Mouse (Mus musculus) megakaryocyte, embryonic 14.5 days (primary cell): ENCODE measurements around the gene Elk3.

Experiments used
- FLI1 ChIP-seq: IDR thresholded peaks from 2 replicates; pipeline ENCODE4 v1.6.1; 2012; ENCODE audit warnings: low read length, inconsistent platforms, mixed read lengths
- GATA1 ChIP-seq: IDR thresholded peaks from 3 replicates; pipeline ENCODE4 v1.6.1; 2012; ENCODE audit warnings: mixed read lengths, low read length, inconsistent platforms, borderline replicate concordance

DNA sequence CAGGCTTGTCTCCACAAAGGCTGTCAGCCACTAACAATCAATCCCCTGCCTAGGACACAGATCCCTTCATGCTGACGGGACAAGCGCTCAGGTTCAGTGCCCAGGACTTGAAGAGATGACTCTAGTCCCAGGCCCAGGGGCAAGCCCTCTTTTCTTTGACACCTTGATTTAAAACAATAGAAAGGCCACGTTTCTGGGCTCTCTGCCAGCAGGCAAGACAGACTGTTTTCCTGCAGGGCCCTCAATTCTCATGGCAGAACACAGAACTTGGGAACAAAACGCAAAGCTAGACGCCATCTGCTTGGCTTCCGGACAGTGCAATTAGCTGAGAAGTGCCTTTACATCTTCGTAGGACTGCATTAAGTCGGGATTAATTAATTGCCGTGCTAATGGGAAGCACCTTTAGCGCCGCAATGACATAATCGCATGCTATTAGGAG lies 28.4 kb downstream of the Elk3 start:
- TF ChIP-seq GATA1 (no peak), FLI1 (no peak)
